Mouse (Mus musculus) G1E (cell line): ENCODE results near the gene Dmac2. TPM values are rescaled to one million over a fixed set of nuclear protein-coding genes. Genes with fewer than 3 reads are reported as not detected.

Experiments
- ATAC-seq: 2 replicates; pipeline ENCODE4 v1.8.0; 2016; ENCODE audit warnings: mild to moderate bottlenecking; ENCODE audit not compliant: insufficient number of reproducible peaks, poor library complexity, low FRiP score, severe bottlenecking; ENCODE audit errors: extremely low read depth
- DNase-seq: peaks from one replicate; pipeline ENCODE4 v3.0.0; 2012; ENCODE audit warnings: low spot score
- H3K27me3 ChIP-seq: 2 replicates; pipeline ENCODE4 v1.6.1; 2012; ENCODE audit warnings: mild to moderate bottlenecking, low read length, inconsistent platforms; ENCODE audit not compliant: insufficient read depth
- H3K36me3 ChIP-seq: replicated peaks from 2 replicates; pipeline ENCODE3; 2012; ENCODE audit warnings: mild to moderate bottlenecking, inconsistent platforms
- H3K4me1 ChIP-seq: 2 replicates; pipeline ENCODE4 v1.6.1; 2012; ENCODE audit warnings: low read depth, low read length, inconsistent platforms, mixed read lengths; ENCODE audit not compliant: insufficient read depth
- H3K4me3 ChIP-seq: 2 replicates; pipeline ENCODE4 v1.5.1; 2012; ENCODE audit warnings: low read depth, mild to moderate bottlenecking, inconsistent platforms, low read length, moderate library complexity, mixed read lengths
- H3K9me3 ChIP-seq: replicated peaks from 2 replicates; pipeline ENCODE4 v1.6.1; 2012; ENCODE audit warnings: inconsistent platforms
- CTCF ChIP-seq: IDR thresholded peaks from 2 replicates; pipeline ENCODE4 v1.5.1; 2012; ENCODE audit warnings: low read depth, low read length, inconsistent platforms, mixed read lengths
- GATA1 ChIP-seq: IDR thresholded peaks from 2 replicates; pipeline ENCODE4 v1.6.1; 2012; ENCODE audit warnings: borderline replicate concordance, low read length, inconsistent platforms, mixed read lengths
- GATA2 ChIP-seq: IDR thresholded peaks from 2 replicates; pipeline ENCODE4 v1.6.1; 2012; ENCODE audit warnings: low read depth, low read length, inconsistent platforms, borderline replicate concordance
- POLR2AphosphoS5 ChIP-seq: IDR thresholded peaks from 2 replicates; pipeline ENCODE4 v1.6.1; 2012; ENCODE audit warnings: low read depth, low read length, inconsistent platforms; ENCODE audit not compliant: insufficient replicate concordance
- TAL1 ChIP-seq: conservative IDR thresholded peaks from 2 replicates; pipeline ENCODE4 v1.6.1; 2012; ENCODE audit warnings: low read depth, low read length, inconsistent platforms, mixed read lengths
- polyA plus RNA-seq: library from polyadenylated mRNA; stranded (reverse); fragments of >175 nt; gene quantifications from 2 replicates; pipeline ENCODE4 v1.2.3, GENCODE M21; 2012
- total RNA-seq, 2 experiments: library from RNA; stranded (forward) in 1 of 2; stranded (reverse) in 1 of 2; fragments of 200-1000 nt in 1 of 2; fragments of >200 nt in 1 of 2; fragmentation: Nextera tagmentation in 1 of 2; gene quantifications; 2 replicates each; pipeline ENCODE4 v1.2.3; 2014 to 2017

Gene Dmac2
- total and polyA plus RNA-seq, 3 experiments: 17.8 to 34.2 (median 21.3) TPM

GRCm38 (mm10) chr7:25672442-25672841 is 53.2 kb downstream of the Dmac2 start:
- peaks cover 18% of the 10 kb centered on the region for H3K4me1 ChIP-seq
- peaks cover 52% of the 10 kb centered on the region for H3K36me3 ChIP-seq
- TF ChIP-seq TAL1 (no peak), GATA1 (no peak), CTCF (no peak)
- no peak overlapping the region for H3K4me3 ChIP-seq
- H3K9me3 ChIP-seq: no peaks in the 10 kb centered on the region
- DNase-seq (no peak), ATAC-seq (no peak)
- H3K27me3 ChIP-seq: peaks cover 9% of the 10 kb centered on the region; the same call in 1 of the 2 replicates

- Histone ChIP-seq H3K27me3 (peaks cover 9% of the 10 kb centered on the region; the same call in 1 of the 2 replicates), H3K36me3 (peaks cover 34% of the 10 kb centered on the region), H3K9me3 (no peaks in the 10 kb centered on the region), H3K4me1 (peaks cover 32% of the 10 kb centered on the region), H3K4me3 (peak overlapping the region; percentile 68; the same call in 1 of the 2 replicates)
- ATAC-seq (no peak), DNase-seq (no peak)
- TF ChIP-seq POLR2AphosphoS5: no peak; the same call in 1 of the 2 replicates
These were observed 55.1 kb downstream of the Dmac2 start for GRCm38 (mm10) chr7:25674297-25674696.

- no peak for ATAC-seq
- peaks cover 36% of the 10 kb centered on the region for H3K4me1 ChIP-seq
These were observed 55.6 kb downstream of the Dmac2 start, which contains the start of gene Tmem91 for GRCm38 (mm10) chr7:25674719-25675300. Gene Tmem91 (minus strand): TSS chr7:25675166.

More at GRCm38 (mm10) chr7:25674719-25675300, 55.6 kb downstream of the Dmac2 start, which contains the start of gene Tmem91:
- H3K27me3 ChIP-seq: peaks cover 9% of the 10 kb centered on the region; the same call in 1 of the 2 replicates
- H3K4me3 ChIP-seq: peak within 1 kb of the TSS; percentile 68
- no peaks in the 10 kb centered on the region for H3K9me3 ChIP-seq
- H3K36me3 ChIP-seq: peaks cover 29% of the 10 kb centered on the region
- no peak for DNase-seq
- TF ChIP-seq GATA2 (no peak), CTCF (no peak), GATA1 (no peak), POLR2AphosphoS5 (no peak), TAL1 (no peak)

Other genes with a start within 250 kb of the Dmac2 start
- not detected in 2 replicates for gene Cnfn, start 249.7 kb upstream of the Dmac2 start, total RNA-seq (2014; fragmentation: Nextera tagmentation)
- gene Cnfn, start 249.7 kb upstream of the Dmac2 start, total RNA-seq (2017): not detected in 2 replicates
- gene Cnfn, start 249.7 kb upstream of the Dmac2 start, polyA plus RNA-seq: not detected in 2 replicates
- gene Lipe, start 220.7 kb upstream of the Dmac2 start, total RNA-seq (2014; fragmentation: Nextera tagmentation): 6.1 and 13.0 TPM in 2 replicates
- gene Lipe, start 220.7 kb upstream of the Dmac2 start, total RNA-seq (2017): 4.6 and 4.8 TPM in 2 replicates
- gene Lipe, start 220.7 kb upstream of the Dmac2 start, polyA plus RNA-seq: 15.7 and 16.1 TPM in 2 replicates
- not detected in 2 replicates for gene Cxcl17, start 206.5 kb upstream of the Dmac2 start, total RNA-seq (2014; fragmentation: Nextera tagmentation)
- gene Cxcl17, start 206.5 kb upstream of the Dmac2 start, total RNA-seq (2017): not detected in 2 replicates
- not detected in 2 replicates for gene Cxcl17, start 206.5 kb upstream of the Dmac2 start, polyA plus RNA-seq
- gene Ceacam1, start 141.8 kb upstream of the Dmac2 start, total RNA-seq (2014; fragmentation: Nextera tagmentation): not detected in 2 replicates
- gene Ceacam1, start 141.8 kb upstream of the Dmac2 start, total RNA-seq (2017): 0.17 and 0.66 TPM in 2 replicates
- not detected in 2 replicates for gene Ceacam1, start 141.8 kb upstream of the Dmac2 start, polyA plus RNA-seq
- gene Ceacam2, start 79.6 kb upstream of the Dmac2 start, total RNA-seq (2014; fragmentation: Nextera tagmentation): not detected in 2 replicates
- 0.05 TPM in 1 of 2 replicates, not detected in the other for gene Ceacam2, start 79.6 kb upstream of the Dmac2 start, total RNA-seq (2017)
- gene Ceacam2, start 79.6 kb upstream of the Dmac2 start, polyA plus RNA-seq: not detected in 2 replicates
- gene Erich4, start 3.5 kb upstream of the Dmac2 start, total RNA-seq (2014; fragmentation: Nextera tagmentation): not detected in 2 replicates
- gene Erich4, start 3.5 kb upstream of the Dmac2 start, total RNA-seq (2017): not detected in 2 replicates
- not detected in 2 replicates for gene Erich4, start 3.5 kb upstream of the Dmac2 start, polyA plus RNA-seq
- gene B3gnt8, start 7.2 kb downstream of the Dmac2 start, total RNA-seq (2014; fragmentation: Nextera tagmentation): 0.15 and 0.83 TPM in 2 replicates
- 0.98 and 1.1 TPM in 2 replicates for gene B3gnt8, start 7.2 kb downstream of the Dmac2 start, total RNA-seq (2017)
- 1.0 and 1.3 TPM in 2 replicates for gene B3gnt8, start 7.2 kb downstream of the Dmac2 start, polyA plus RNA-seq
- 6.0 and 7.8 TPM in 2 replicates for gene Bckdha, start 39.6 kb downstream of the Dmac2 start, total RNA-seq (2014; fragmentation: Nextera tagmentation)
- 20.4 and 23.8 TPM in 2 replicates for gene Bckdha, start 39.6 kb downstream of the Dmac2 start, total RNA-seq (2017)
- 36.6 and 44.1 TPM in 2 replicates for gene Bckdha, start 39.6 kb downstream of the Dmac2 start, polyA plus RNA-seq
- gene Exosc5, start 39.8 kb downstream of the Dmac2 start, total RNA-seq (2014; fragmentation: Nextera tagmentation): 71.6 and 84.6 TPM in 2 replicates
- 51.4 and 55.4 TPM in 2 replicates for gene Exosc5, start 39.8 kb downstream of the Dmac2 start, total RNA-seq (2017)
- gene Exosc5, start 39.8 kb downstream of the Dmac2 start, polyA plus RNA-seq: 367 and 471 TPM in 2 replicates
- gene Tmem91, start 55.8 kb downstream of the Dmac2 start, total RNA-seq (2014; fragmentation: Nextera tagmentation): 8.6 TPM in 1 of 2 replicates, not detected in the other
- gene Tmem91, start 55.8 kb downstream of the Dmac2 start, total RNA-seq (2017): 1.3 and 2.2 TPM in 2 replicates
- gene Tmem91, start 55.8 kb downstream of the Dmac2 start, polyA plus RNA-seq: 3.6 TPM in 2 replicates
- 21.1 and 26.3 TPM in 2 replicates for gene B9d2, start 61.4 kb downstream of the Dmac2 start, total RNA-seq (2014; fragmentation: Nextera tagmentation)
- gene B9d2, start 61.4 kb downstream of the Dmac2 start, total RNA-seq (2017): 49.8 and 65.1 TPM in 2 replicates
- gene B9d2, start 61.4 kb downstream of the Dmac2 start, polyA plus RNA-seq: 119 and 131 TPM in 2 replicates
- 390 and 397 TPM in 2 replicates for gene Tgfb1, start 67.6 kb downstream of the Dmac2 start, total RNA-seq (2014; fragmentation: Nextera tagmentation)
- gene Tgfb1, start 67.6 kb downstream of the Dmac2 start, total RNA-seq (2017): 40.8 TPM in 2 replicates
- 1,473 and 1,799 TPM in 2 replicates for gene Tgfb1, start 67.6 kb downstream of the Dmac2 start, polyA plus RNA-seq
- gene Ccdc97, start 99.7 kb downstream of the Dmac2 start, total RNA-seq (2014; fragmentation: Nextera tagmentation): 41.2 and 52.8 TPM in 2 replicates
- 10.7 and 11.7 TPM in 2 replicates for gene Ccdc97, start 99.7 kb downstream of the Dmac2 start, total RNA-seq (2017)
- 63.1 and 65.3 TPM in 2 replicates for gene Ccdc97, start 99.7 kb downstream of the Dmac2 start, polyA plus RNA-seq
- gene Hnrnpul1, start 135.3 kb downstream of the Dmac2 start, total RNA-seq (2014; fragmentation: Nextera tagmentation): 364 and 375 TPM in 2 replicates
- 106 and 116 TPM in 2 replicates for gene Hnrnpul1, start 135.3 kb downstream of the Dmac2 start, total RNA-seq (2017)
- 382 and 453 TPM in 2 replicates for gene Hnrnpul1, start 135.3 kb downstream of the Dmac2 start, polyA plus RNA-seq
- 2.5 TPM in 1 of 2 replicates, not detected in the other for gene Axl, start 169.3 kb downstream of the Dmac2 start, total RNA-seq (2014; fragmentation: Nextera tagmentation)
- gene Axl, start 169.3 kb downstream of the Dmac2 start, total RNA-seq (2017): 0.11 and 0.35 TPM in 2 replicates
- not detected in 2 replicates for gene Axl, start 169.3 kb downstream of the Dmac2 start, polyA plus RNA-seq
- not detected in 2 replicates for gene Cyp2s1, start 197.5 kb downstream of the Dmac2 start, total RNA-seq (2014; fragmentation: Nextera tagmentation)
- 0.06 and 0.11 TPM in 2 replicates for gene Cyp2s1, start 197.5 kb downstream of the Dmac2 start, total RNA-seq (2017)
- gene Cyp2s1, start 197.5 kb downstream of the Dmac2 start, polyA plus RNA-seq: not detected in 2 replicates